Mouse (Mus musculus): ENCODE results near the gene Rpl9-ps6. TPM values are rescaled to one million over a fixed set of nuclear protein-coding genes. Genes with fewer than 3 reads are reported as not detected.
A peak's percentile ranks its signal among the peaks of the same experiment; 100 is the strongest.

The Rpl9-ps6 gene
- polyA plus RNA-seq, 1 experiment from 2014 or later: 138 TPM

- Histone ChIP-seq H3K4me1 (replicated peaks; ENCODE audit: control insufficient read depth, insufficient read depth) (no peaks in the 10 kb centered on the region), H3K4me3 (ENCODE audit: low read depth, low read length) (no peak overlapping the region), H3K36me3 (ENCODE audit: control insufficient read depth, insufficient read depth, low read length) (no peaks in the 10 kb centered on the region), H3K4me2 (replicated peaks; ENCODE audit: low read depth) (no peak overlapping the region), H3K9me3 (ENCODE audit: control insufficient read depth, low read length) (no peaks in the 10 kb centered on the region), H3K9ac (ENCODE audit: low read length) (no peak overlapping the region), H3K27ac (replicated peaks) (no peak overlapping the region), H3K27me3 (ENCODE audit: control insufficient read depth, insufficient read depth, low read length) (no peaks in the 10 kb centered on the region)
- DNase-seq (ENCODE audit: low spot score) (no peak), ATAC-seq (ENCODE audit: low FRiP score, low TSS enrichment) (no peak)
- WGBS: 81% methylated on average over 4 of the region's 4 CpGs
- no peak for TF ChIP-seq CTCF (IDR thresholded peaks at IDR 0.05; ENCODE audit: low read depth)
- no peak for TF ChIP-seq EP300 (optimal IDR thresholded peaks at IDR 0.05)
Observed at GRCm38 (mm10) chr19:32452231-32452630, 14.1 kb downstream of the Rpl9-ps6 start.

GRCm38 (mm10) chr19:32448931-32449330 is 17.4 kb downstream of the Rpl9-ps6 start:
- ATAC-seq (ENCODE audit: low FRiP score, low TSS enrichment) (no peak), DNase-seq (ENCODE audit: low spot score) (no peak)
- Histone ChIP-seq H3K36me3 (ENCODE audit: control insufficient read depth, insufficient read depth, low read length) (no peaks in the 10 kb centered on the region), H3K4me1 (replicated peaks; ENCODE audit: control insufficient read depth, insufficient read depth) (no peaks in the 10 kb centered on the region), H3K27me3 (ENCODE audit: control insufficient read depth, insufficient read depth, low read length) (no peaks in the 10 kb centered on the region), H3K9ac (ENCODE audit: low read length) (no peak overlapping the region), H3K9me3 (ENCODE audit: control insufficient read depth, low read length) (no peaks in the 10 kb centered on the region), H3K4me2 (replicated peaks; ENCODE audit: low read depth) (no peak overlapping the region), H3K4me3 (ENCODE audit: low read depth, low read length) (no peak overlapping the region), H3K27ac (replicated peaks) (no peak overlapping the region)
- WGBS: 92% methylated on average over 10 of the region's 10 CpGs
- TF ChIP-seq CTCF (IDR thresholded peaks at IDR 0.05; ENCODE audit: low read depth) (no peak), EP300 (optimal IDR thresholded peaks at IDR 0.05) (no peak)

DNA sequence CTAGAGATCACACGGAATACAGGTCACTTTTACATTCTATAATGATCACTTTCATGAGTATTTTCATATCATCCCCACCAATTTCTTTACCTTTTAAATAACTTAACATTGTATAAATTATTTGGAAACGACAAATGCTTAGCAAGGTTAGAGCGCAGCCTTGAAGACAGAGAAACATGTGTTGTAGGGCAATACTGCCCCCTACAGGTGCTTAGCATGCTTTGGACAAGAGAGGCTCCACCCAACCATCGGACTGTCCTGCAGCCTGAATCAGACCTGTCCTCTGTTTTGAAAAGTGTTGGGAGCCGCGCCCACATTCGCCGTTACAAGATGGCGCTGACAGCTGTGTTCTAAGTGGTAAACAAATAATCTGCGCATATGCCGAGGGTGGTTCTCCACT is 24.8 kb downstream of the Rpl9-ps6 start:
- no peaks in the 10 kb centered on the region for H3K27me3 ChIP-seq (ENCODE audit: control insufficient read depth, insufficient read depth, low read length)
- H3K27ac ChIP-seq (replicated peaks): no peak overlapping the region
- no peak overlapping the region for H3K9ac ChIP-seq (ENCODE audit: low read length)
- H3K4me1 ChIP-seq (replicated peaks; ENCODE audit: control insufficient read depth, insufficient read depth): no peaks in the 10 kb centered on the region
- H3K4me2 ChIP-seq (replicated peaks; ENCODE audit: low read depth): no peak overlapping the region
- H3K36me3 ChIP-seq (ENCODE audit: control insufficient read depth, insufficient read depth, low read length): no peaks in the 10 kb centered on the region
- no peaks in the 10 kb centered on the region for H3K9me3 ChIP-seq (ENCODE audit: control insufficient read depth, low read length)
- DNase-seq (ENCODE audit: low spot score) (no peak), ATAC-seq (ENCODE audit: low FRiP score, low TSS enrichment) (no peak)
- TF ChIP-seq EP300 (optimal IDR thresholded peaks at IDR 0.05) (no peak), CTCF (IDR thresholded peaks at IDR 0.05; ENCODE audit: low read depth) (no peak)
- 97% methylated on average over 11 of the region's 11 CpGs for WGBS
- H3K4me3 ChIP-seq (ENCODE audit: low read depth, low read length): no peak overlapping the region

DNA sequence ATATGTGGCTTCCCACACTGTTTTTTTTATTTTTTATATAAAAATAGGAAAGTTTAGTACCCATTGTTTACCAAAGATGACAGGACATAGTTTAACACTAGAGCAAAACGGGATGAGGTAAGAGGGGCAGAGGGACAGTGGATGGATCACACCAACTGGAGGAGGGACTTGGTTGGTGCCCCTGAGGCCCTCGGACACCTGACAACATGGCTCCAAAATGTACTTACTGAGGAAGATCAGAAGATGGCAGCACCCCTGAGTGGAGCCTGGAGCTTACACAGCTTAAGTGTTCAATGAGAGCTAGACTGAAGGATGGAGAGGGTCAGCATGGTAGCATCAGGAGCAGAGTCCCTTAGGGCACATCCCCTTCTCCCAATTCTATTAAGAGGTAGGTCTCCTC is 27.0 kb downstream of the Rpl9-ps6 start:
- Histone ChIP-seq H3K4me2 (replicated peaks; ENCODE audit: low read depth) (no peak overlapping the region), H3K9me3 (ENCODE audit: control insufficient read depth, low read length) (no peaks in the 10 kb centered on the region), H3K4me3 (ENCODE audit: low read depth, low read length) (no peak overlapping the region), H3K27ac (replicated peaks) (no peak overlapping the region), H3K4me1 (replicated peaks; ENCODE audit: control insufficient read depth, insufficient read depth) (no peaks in the 10 kb centered on the region), H3K27me3 (ENCODE audit: control insufficient read depth, insufficient read depth, low read length) (no peaks in the 10 kb centered on the region), H3K36me3 (ENCODE audit: control insufficient read depth, insufficient read depth, low read length) (no peaks in the 10 kb centered on the region), H3K9ac (ENCODE audit: low read length) (no peak overlapping the region)
- no peak for TF ChIP-seq CTCF (IDR thresholded peaks at IDR 0.05; ENCODE audit: low read depth)
- DNase-seq (ENCODE audit: low spot score): no peak
- no peak for ATAC-seq (ENCODE audit: low FRiP score, low TSS enrichment)
- WGBS: 88% methylated on average over 2 of the region's 2 CpGs

GRCm38 (mm10) chr19:32425856-32426255 is 40.5 kb downstream of the Rpl9-ps6 start:
- ATAC-seq (ENCODE audit: low FRiP score, low TSS enrichment) (no peak), DNase-seq (ENCODE audit: low spot score) (peak; percentile 2)
- Histone ChIP-seq H3K4me2 (replicated peaks; ENCODE audit: low read depth) (no peak overlapping the region), H3K36me3 (ENCODE audit: control insufficient read depth, insufficient read depth, low read length) (no peaks in the 10 kb centered on the region), H3K9me3 (ENCODE audit: control insufficient read depth, low read length) (no peaks in the 10 kb centered on the region), H3K27ac (replicated peaks) (no peak overlapping the region), H3K4me3 (ENCODE audit: low read depth, low read length) (no peak overlapping the region), H3K9ac (ENCODE audit: low read length) (no peak overlapping the region), H3K4me1 (replicated peaks; ENCODE audit: control insufficient read depth, insufficient read depth) (no peaks in the 10 kb centered on the region), H3K27me3 (ENCODE audit: control insufficient read depth, insufficient read depth, low read length) (no peaks in the 10 kb centered on the region)
- TF ChIP-seq EP300 (optimal IDR thresholded peaks at IDR 0.05) (no peak), CTCF (IDR thresholded peaks at IDR 0.05; ENCODE audit: low read depth) (no peak)
- 86% methylated on average over 3 of the region's 3 CpGs for WGBS

DNA sequence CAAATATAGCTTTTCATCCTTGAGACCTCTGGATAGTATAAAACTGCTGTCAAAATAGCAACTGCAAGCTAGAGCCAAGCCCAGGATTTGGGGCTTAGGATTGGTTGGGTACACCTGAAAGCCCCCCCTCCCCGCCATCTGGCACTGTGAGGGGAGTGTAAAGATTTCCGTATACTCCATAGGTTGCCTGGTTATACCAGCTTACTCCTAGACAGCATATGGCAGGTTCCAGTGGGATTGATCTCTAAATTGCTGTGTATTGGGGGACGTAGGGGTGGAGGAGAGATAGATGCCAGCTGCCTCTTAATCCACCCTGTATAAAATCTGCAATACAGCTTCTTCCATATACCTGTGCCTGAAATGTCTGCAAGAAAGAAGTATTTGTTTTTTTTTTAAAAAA is 41.7 kb downstream of the Rpl9-ps6 start:
- H3K27me3 ChIP-seq (ENCODE audit: control insufficient read depth, insufficient read depth, low read length): no peaks in the 10 kb centered on the region
- ATAC-seq (ENCODE audit: low FRiP score, low TSS enrichment) (no peak), DNase-seq (ENCODE audit: low spot score) (peak; percentile 5)
- no peak overlapping the region for H3K4me2 ChIP-seq (replicated peaks; ENCODE audit: low read depth)
- no peaks in the 10 kb centered on the region for H3K36me3 ChIP-seq (ENCODE audit: control insufficient read depth, insufficient read depth, low read length)
- H3K4me3 ChIP-seq (ENCODE audit: low read depth, low read length): no peak overlapping the region
- no peak overlapping the region for H3K9ac ChIP-seq (ENCODE audit: low read length)
- no peaks in the 10 kb centered on the region for H3K9me3 ChIP-seq (ENCODE audit: control insufficient read depth, low read length)
- TF ChIP-seq CTCF (IDR thresholded peaks at IDR 0.05; ENCODE audit: low read depth): no peak
- no peak for TF ChIP-seq EP300 (optimal IDR thresholded peaks at IDR 0.05)
- no peaks in the 10 kb centered on the region for H3K4me1 ChIP-seq (replicated peaks; ENCODE audit: control insufficient read depth, insufficient read depth)
- no peak overlapping the region for H3K27ac ChIP-seq (replicated peaks)
- 93% methylated on average over 3 of the region's 3 CpGs for WGBS
